Mouse (Mus musculus) CD4-positive, CD25-positive, alpha-beta regulatory T cell, adult 4 months (primary cell): ENCODE measurements around the gene 4933415A04Rik. TPM values are rescaled to one million over a fixed set of nuclear protein-coding genes. Genes with fewer than 3 reads are reported as not detected.

Experiments
- ATAC-seq: one replicate; pipeline ENCODE4 v1.8.0; 2017
- polyA plus RNA-seq, 2 experiments: library from polyadenylated mRNA; unstranded; fragments of 100-300 nt; shearing (Covaris generic); gene quantifications; one replicate each; pipeline ENCODE4 v1.2.1; 2017

4933415A04Rik gene
- polyA plus RNA-seq, 2 experiments from 2014 or later, result not detected

DNA sequence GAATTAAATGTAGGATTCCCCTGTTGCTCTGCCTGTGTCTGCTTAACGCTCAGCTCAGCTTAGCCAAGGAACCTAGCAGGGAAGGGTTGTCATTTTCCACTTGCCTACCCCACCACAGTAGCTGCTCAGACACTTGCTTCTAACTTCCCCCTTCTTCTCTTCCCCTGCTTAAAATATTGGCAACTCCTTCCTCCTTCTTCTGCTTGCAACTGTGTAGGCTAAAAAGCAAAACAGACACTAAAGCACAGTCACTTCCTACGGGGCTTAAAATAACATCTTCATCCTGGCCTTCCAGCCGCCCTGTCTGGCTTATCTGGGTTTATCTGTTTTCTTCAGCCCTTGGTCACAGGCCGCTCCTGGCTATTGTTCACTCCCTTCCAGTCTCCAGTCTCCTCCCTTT, 45.7 kb downstream of the 4933415A04Rik start:
- no peak for ATAC-seq

DNA sequence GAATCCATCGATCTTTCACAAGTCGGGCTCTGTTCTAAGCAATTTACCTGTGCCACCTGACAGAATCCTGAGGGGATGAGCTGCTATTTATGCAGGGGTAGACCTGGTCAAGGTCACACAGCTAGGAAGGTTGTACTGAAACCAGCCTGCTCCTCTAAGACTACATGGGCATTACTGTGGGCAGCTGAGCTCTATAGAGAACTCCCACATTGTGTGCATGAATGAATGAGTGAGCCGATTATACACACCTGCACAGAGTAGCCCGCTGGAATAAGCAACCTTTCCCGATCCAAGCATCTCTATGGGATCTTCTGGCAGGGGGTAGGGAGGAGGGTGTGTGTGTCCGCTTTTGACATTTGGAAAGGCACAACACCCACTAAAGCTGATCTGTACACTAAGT, 46.3 kb downstream of the 4933415A04Rik start:
- no peak for ATAC-seq

DNA sequence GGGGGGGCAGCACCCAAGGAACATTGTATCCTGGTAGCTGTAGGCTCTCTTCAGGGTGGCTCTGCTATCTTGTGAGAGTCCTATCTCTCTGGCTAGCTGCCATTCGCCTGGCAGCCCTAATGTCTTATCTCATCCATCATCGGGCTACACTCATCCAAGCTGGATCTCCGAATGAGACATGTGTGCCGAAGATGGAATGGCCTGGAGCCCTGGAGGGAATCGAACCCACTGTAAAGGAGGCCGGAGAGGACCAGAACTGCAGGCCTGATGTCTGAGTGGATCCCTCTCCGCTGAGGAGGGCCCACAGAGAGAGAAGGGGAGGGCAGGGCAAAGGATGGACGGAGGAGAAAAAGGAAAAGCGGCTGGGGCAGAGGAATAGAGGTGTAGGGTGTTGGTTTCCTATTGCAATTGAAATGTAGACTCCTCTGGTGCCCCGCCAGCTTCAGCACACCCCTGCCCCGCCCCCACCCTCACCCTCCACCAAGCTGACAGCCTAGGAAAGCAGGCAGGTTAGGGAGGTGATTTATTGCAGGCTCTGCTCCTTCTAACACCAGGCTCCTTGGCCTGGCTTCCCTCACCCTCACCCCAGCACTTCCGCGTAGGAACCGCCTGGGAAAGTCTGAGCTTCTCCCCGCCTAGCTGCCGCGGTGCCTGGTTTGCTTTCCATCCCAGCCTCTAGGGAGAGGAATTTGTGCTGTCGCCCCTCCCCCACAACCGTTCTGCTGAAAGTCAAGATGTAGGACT, 47.0 kb downstream of the 4933415A04Rik start:
- ATAC-seq, result no peak

DNA sequence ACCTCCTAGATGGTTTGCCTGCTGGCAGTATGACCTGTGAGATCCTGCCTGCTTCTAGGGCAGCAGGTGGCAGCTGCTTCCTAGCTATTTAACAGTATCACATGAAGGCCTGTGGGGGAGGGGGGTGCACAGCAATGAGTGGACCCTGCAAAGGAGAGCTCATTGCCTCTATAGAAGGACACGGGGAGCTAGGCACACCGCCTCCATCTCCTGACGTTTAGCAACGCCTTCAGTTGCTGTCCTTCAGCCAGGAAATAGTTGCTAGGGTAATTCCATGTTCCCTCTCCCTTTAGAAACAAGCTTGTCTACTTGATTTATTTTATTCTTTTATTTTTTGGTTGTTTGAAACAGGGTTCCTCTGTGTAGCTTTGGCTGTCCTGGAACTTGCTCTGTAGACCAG, 49.9 kb downstream of the 4933415A04Rik start:
- no peak for ATAC-seq

DNA sequence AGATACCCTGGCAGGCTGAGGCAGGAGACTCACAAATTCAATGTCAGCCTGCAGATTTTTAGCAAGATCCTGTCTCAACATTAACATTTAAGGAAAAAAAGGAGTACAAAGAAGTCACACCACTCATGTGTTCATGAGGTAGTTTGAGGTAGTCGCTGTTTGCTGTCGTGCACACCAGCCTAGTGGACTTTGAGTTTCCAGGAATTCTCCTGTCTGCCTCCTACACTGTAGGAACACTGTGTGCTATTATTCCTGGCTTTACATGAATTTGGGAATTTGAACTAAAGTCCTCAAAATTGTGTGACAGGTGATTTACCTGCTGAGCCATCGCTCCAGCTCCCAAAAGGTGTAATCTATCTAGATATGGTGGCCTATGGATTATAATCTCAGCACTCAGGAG, 51.6 kb downstream of the 4933415A04Rik start:
- no peak for ATAC-seq

Other genes with a start within 250 kb of the 4933415A04Rik start
- 100 to 1,000 TPM; 183 to 195 TPM for gene Pttg1, start 160.8 kb upstream of the 4933415A04Rik start, polyA plus RNA-seq
- 100 to 1,000 TPM; 103 to 115 TPM for gene Slu7, start 153.3 kb upstream of the 4933415A04Rik start, polyA plus RNA-seq
- gene C1qtnf2, start 112.8 kb upstream of the 4933415A04Rik start, polyA plus RNA-seq, result not detected
- under 1 TPM in 1 of 2 experiments, not detected in 1; 0.24 TPM for gene Ccnjl, start 58.3 kb upstream of the 4933415A04Rik start, polyA plus RNA-seq
- not detected for gene Fabp6, start 14.5 kb downstream of the 4933415A04Rik start, polyA plus RNA-seq
- gene Pwwp2a, start 95.0 kb downstream of the 4933415A04Rik start, polyA plus RNA-seq, result 10 to 100 TPM; 23.8 to 34.8 TPM
- 100 to 1,000 TPM in 1 of 2 experiments, 10 to 100 TPM in 1; 99.4 to 106 TPM for gene Ttc1, start 161.0 kb downstream of the 4933415A04Rik start, polyA plus RNA-seq